Comparison of ENCODE assay signal across 8 mouse cellular contexts in genomic region chr4:83990126-83990989, GRCm38 (mm10).
DNase-seq lines count a peak whose midpoint lies in the region; ATAC-seq lines count a peak whose summit lies in the region.
"Had no signal": no experiment of that assay in that cellular context is flagged by ENCODE, and none has a peak within 500 bp of the region (broad histone marks: within the 10 kb centered on the region; RNA-seq: fewer than 3 reads in every experiment).

No protein-coding gene starts in this region.

- no peak for ATAC-seq in kidney, embryonic 14.5 days (ENCODE audit: low FRiP score, low TSS enrichment)
- ATAC-seq in common myeloid progenitor, adult 5-6 weeks (replicated peaks; ENCODE audit: low read depth, poor library complexity, severe bottlenecking), result peak; percentile 13
- no peak for ATAC-seq in activated CD4-positive, CD25-positive, alpha-beta regulatory T cell, adult 4 months
- ATAC-seq: intestine, embryonic 16.5 days had no signal

- no peaks in the 10 kb centered on the region for H3K36me3 ChIP-seq in kidney, embryonic 14.5 days (ENCODE audit: control insufficient read depth, insufficient read depth, low read length)

- WGBS in kidney, embryonic 14.5 days, result 52% methylated on average over 13 of the region's 13 CpGs

- DNase-seq in kidney, adult 8-10 months, result no peak
- DNase-seq in 3T3-L1 (ENCODE audit: low read depth, low spot score), result peak; percentile 6
- DNase-seq in gonadal fat pad, adult 2 months (ENCODE audit: low read depth), result peak; percentile 49
- no peak for DNase-seq in gastrocnemius, postnatal 25 days

- no peak overlapping the region for H3K9ac ChIP-seq in kidney, embryonic 14.5 days (ENCODE audit: low read depth, low read length)

- H3K4me3 ChIP-seq in kidney, embryonic 14.5 days (ENCODE audit: low read length), result no peak overlapping the region

- H3K4me1 ChIP-seq in kidney, embryonic 14.5 days (ENCODE audit: control insufficient read depth, insufficient read depth, low read length), result peaks cover 30% of the 10 kb centered on the region

- H3K4me2 ChIP-seq in kidney, embryonic 14.5 days (replicated peaks; ENCODE audit: low read depth, low read length), result no peak overlapping the region

- H3K9me3 ChIP-seq in kidney, embryonic 14.5 days (ENCODE audit: control insufficient read depth, low read length), result no peaks in the 10 kb centered on the region

- peak overlapping the region; percentile 73 for H3K27ac ChIP-seq in kidney, embryonic 14.5 days (ENCODE audit: low read depth, low read length)

- no peaks in the 10 kb centered on the region for H3K27me3 ChIP-seq in kidney, embryonic 14.5 days (ENCODE audit: control insufficient read depth, insufficient read depth, low read length)

Comparison
In these comparisons a context has a peak if more than half of its experiments do, and no peak if none do; other contexts are left out.
1. DNase-seq: peak in 3T3-L1 (single experiment) and gonadal fat pad, adult 2 months (single experiment); none in kidney, adult 8-10 months (0 of 2) and gastrocnemius, postnatal 25 days (single experiment).